Mouse (Mus musculus): ENCODE results near the gene Mcmbp. TPM values are rescaled to one million over a fixed set of nuclear protein-coding genes. Genes with fewer than 3 reads are reported as not detected.

Mcmbp gene
- total and polyA plus RNA-seq, 2 experiments from 2014 or later = 38.5 to 39.4 TPM

GRCm38 (mm10) chr7:128755396-128755795 lies 15.1 kb upstream of the Mcmbp start:
- Histone ChIP-seq H3K4me2 (ENCODE audit: low read depth, low read length) (no peak overlapping the region), H3K36me3 (ENCODE audit: insufficient read depth, low read length) (peaks cover 64% of the 10 kb centered on the region), H3K9me3 (ENCODE audit: low read length) (no peaks in the 10 kb centered on the region), H3K4me3 (ENCODE audit: low read length) (no peak overlapping the region), H3K4me1 (ENCODE audit: insufficient read depth, low read length) (no peaks in the 10 kb centered on the region), H3K9ac (replicated peaks; ENCODE audit: low read length) (no peak overlapping the region), H3K27ac (no peak overlapping the region), H3K27me3 (ENCODE audit: insufficient read depth, low read length) (no peaks in the 10 kb centered on the region)
- no peak for ATAC-seq
- TF ChIP-seq CTCF (IDR thresholded peaks at IDR 0.05; ENCODE audit: low read depth) = no peak
- DNase-seq (ENCODE audit: low spot score) = no peak
- WGBS = 87% methylated on average over 1 of the region's 1 CpGs

GRCm38 (mm10) chr7:128752012-128752411 lies 11.7 kb upstream of the Mcmbp start:
- Histone ChIP-seq H3K36me3 (ENCODE audit: insufficient read depth, low read length) (peaks cover 44% of the 10 kb centered on the region; the same call in 1 of the 2 replicates), H3K4me3 (ENCODE audit: low read length) (no peak overlapping the region), H3K9me3 (ENCODE audit: low read length) (no peaks in the 10 kb centered on the region), H3K27me3 (ENCODE audit: insufficient read depth, low read length) (no peaks in the 10 kb centered on the region), H3K4me1 (ENCODE audit: insufficient read depth, low read length) (no peaks in the 10 kb centered on the region), H3K27ac (no peak overlapping the region), H3K9ac (replicated peaks; ENCODE audit: low read length) (no peak overlapping the region), H3K4me2 (ENCODE audit: low read depth, low read length) (no peak overlapping the region)
- no peak for TF ChIP-seq CTCF (IDR thresholded peaks at IDR 0.05; ENCODE audit: low read depth)
- no peak for ATAC-seq
- WGBS = 96% methylated on average over 4 of the region's 4 CpGs
- no peak for DNase-seq (ENCODE audit: low spot score)

GRCm38 (mm10) chr7:128750296-128750695 lies 10.0 kb upstream of the Mcmbp start:
- no peak for TF ChIP-seq CTCF (IDR thresholded peaks at IDR 0.05; ENCODE audit: low read depth)
- Histone ChIP-seq H3K9me3 (ENCODE audit: low read length) (no peaks in the 10 kb centered on the region), H3K9ac (replicated peaks; ENCODE audit: low read length) (no peak overlapping the region), H3K36me3 (ENCODE audit: insufficient read depth, low read length) (peaks cover 36% of the 10 kb centered on the region; the same call in 1 of the 2 replicates), H3K27ac (no peak overlapping the region), H3K4me1 (ENCODE audit: insufficient read depth, low read length) (peaks cover 9% of the 10 kb centered on the region; the same call in 1 of the 2 replicates), H3K4me2 (ENCODE audit: low read depth, low read length) (no peak overlapping the region), H3K4me3 (ENCODE audit: low read length) (no peak overlapping the region), H3K27me3 (ENCODE audit: insufficient read depth, low read length) (no peaks in the 10 kb centered on the region)
- WGBS = 74% methylated on average over 9 of the region's 9 CpGs
- ATAC-seq = no peak
- peak; percentile 31 for DNase-seq (ENCODE audit: low spot score)

- Histone ChIP-seq H3K27ac (no peak overlapping the region), H3K36me3 (ENCODE audit: insufficient read depth, low read length) (peaks cover 21% of the 10 kb centered on the region; the same call in 1 of the 2 replicates), H3K4me3 (ENCODE audit: low read length) (no peak overlapping the region), H3K9me3 (ENCODE audit: low read length) (no peaks in the 10 kb centered on the region), H3K4me2 (ENCODE audit: low read depth, low read length) (no peak overlapping the region), H3K27me3 (ENCODE audit: insufficient read depth, low read length) (no peaks in the 10 kb centered on the region), H3K9ac (replicated peaks; ENCODE audit: low read length) (no peak overlapping the region), H3K4me1 (ENCODE audit: insufficient read depth, low read length) (peaks cover 14% of the 10 kb centered on the region; the same call in 1 of the 2 replicates)
- 45% methylated on average over 3 of the region's 3 CpGs for WGBS
- DNase-seq (ENCODE audit: low spot score) (peak; percentile 21), ATAC-seq (no peak)
- no peak for TF ChIP-seq CTCF (IDR thresholded peaks at IDR 0.05; ENCODE audit: low read depth)
These were observed 8.5 kb upstream of the Mcmbp start for GRCm38 (mm10) chr7:128748758-128749157.

- DNase-seq (ENCODE audit: low spot score) (no peak), ATAC-seq (no peak)
- Histone ChIP-seq H3K36me3 (ENCODE audit: insufficient read depth, low read length) (peaks cover 6% of the 10 kb centered on the region; the same call in 1 of the 2 replicates), H3K9ac (replicated peaks; ENCODE audit: low read length) (no peak overlapping the region), H3K27me3 (ENCODE audit: insufficient read depth, low read length) (no peaks in the 10 kb centered on the region), H3K4me3 (ENCODE audit: low read length) (peak overlapping the region; percentile 71; the same call in 1 of the 2 replicates), H3K4me2 (ENCODE audit: low read depth, low read length) (peak overlapping the region; percentile 88), H3K27ac (no peak overlapping the region), H3K9me3 (ENCODE audit: low read length) (no peaks in the 10 kb centered on the region), H3K4me1 (ENCODE audit: insufficient read depth, low read length) (peaks cover 14% of the 10 kb centered on the region; the same call in 1 of the 2 replicates)
- 80% methylated on average over 10 of the region's 10 CpGs for WGBS
- no peak for TF ChIP-seq CTCF (IDR thresholded peaks at IDR 0.05; ENCODE audit: low read depth)
These were observed 5.9 kb upstream of the Mcmbp start for GRCm38 (mm10) chr7:128746151-128746550.

GRCm38 (mm10) chr7:128744684-128745485 lies 4.6 kb upstream of the Mcmbp start, which contains the start of gene Sec23ip:
TSS of gene Sec23ip (plus strand) at chr7:128744943.
- DNase-seq (ENCODE audit: low spot score) (peak; percentile 99), ATAC-seq (peak; percentile 94)
- Histone ChIP-seq H3K27ac (peak within 1 kb of the TSS; percentile 87), H3K4me3 (ENCODE audit: low read length) (peak within 1 kb of the TSS; percentile 71), H3K27me3 (ENCODE audit: insufficient read depth, low read length) (no peaks in the 10 kb centered on the region), H3K4me2 (ENCODE audit: low read depth, low read length) (peak within 1 kb of the TSS; percentile 88), H3K9ac (replicated peaks; ENCODE audit: low read length) (peak within 1 kb of the TSS; percentile 80), H3K9me3 (ENCODE audit: low read length) (no peaks in the 10 kb centered on the region), H3K36me3 (ENCODE audit: insufficient read depth, low read length) (0 out of 2 replicates have a peak, but pooled peaks cover under 1% of the 10 kb centered on the region), H3K4me1 (ENCODE audit: insufficient read depth, low read length) (peaks cover 14% of the 10 kb centered on the region; the same call in 1 of the 2 replicates)
- under 1% methylated on average over 54 of the region's 55 CpGs for WGBS
- no peak for TF ChIP-seq CTCF (IDR thresholded peaks at IDR 0.05; ENCODE audit: low read depth)
